ENCODE assay signal across 11 mouse cellular contexts in the genomic region with DNA sequence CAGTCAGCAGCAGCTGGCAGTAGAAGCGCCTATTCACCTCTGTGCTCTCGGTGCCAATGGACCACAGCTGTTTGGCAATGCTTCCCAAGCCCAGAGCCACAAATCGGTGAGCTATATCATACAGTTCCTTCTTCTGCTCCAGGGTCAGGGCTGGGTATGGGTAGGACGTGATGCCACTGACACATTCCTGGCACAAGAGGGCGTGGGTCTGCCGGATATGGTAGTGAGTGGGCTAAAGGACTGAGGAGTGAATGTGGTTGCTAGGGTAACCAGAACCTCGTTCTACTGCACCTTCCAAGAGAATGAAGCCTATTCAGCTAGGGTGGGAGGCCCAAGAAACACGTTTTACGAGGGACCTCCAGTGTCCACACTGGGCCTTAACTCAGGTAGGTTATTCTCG. TPM values are rescaled to one million over a fixed set of nuclear protein-coding genes. Genes with fewer than 3 reads are reported as not detected.
A peak's percentile ranks its signal among the peaks of the same experiment; 100 is the strongest.
DNase-seq lines count a peak whose midpoint lies in the region; ATAC-seq and TF ChIP-seq lines count a peak whose summit lies in the region.
"Had no signal": no experiment of that assay in that cellular context is flagged by ENCODE, and none has a peak within 500 bp of the region (broad histone marks: within the 10 kb centered on the region; RNA-seq: fewer than 3 reads in every experiment).

No protein-coding gene starts in this region.

- DNase-seq in thymus, postnatal 25 days = peak; percentile 1
- DNase-seq in thymus, adult 18-20 months = no peak
- DNase-seq in embryo, embryonic 10.5 days (ENCODE audit: low spot score) = peak; percentile 21
- DNase-seq in yolk sac, embryonic 10.5 days (ENCODE audit: low spot score) = peak; percentile 2
- DNase-seq in cerebellum, adult 8-10 months = no peak
- DNase-seq in neural tube, embryonic 10.5 days (ENCODE audit: extremely low spot score, low spot score) = no peak
- DNase-seq: cerebellum, adult 9-11 months; forebrain, postnatal 0 days had no signal

- 63% methylated on average over 10 of the region's 10 CpGs for whole genome bisulfite sequencing in intestine, postnatal 0 days
- 56% methylated on average over 10 of the region's 10 CpGs for WGBS in intestine, embryonic 15.5 days

- ATAC-seq in intestine, postnatal 0 days = no peak
- ATAC-seq in intestine, embryonic 15.5 days = no peak
- ATAC-seq: forebrain, postnatal 0 days had no signal

- H3K4me2 ChIP-seq in intestine, postnatal 0 days (replicated peaks; ENCODE audit: low read depth) = no peak overlapping the region
- no peak overlapping the region for H3K4me2 ChIP-seq in intestine, embryonic 15.5 days (replicated peaks)

- no peaks in the 10 kb centered on the region for H3K27me3 ChIP-seq in intestine, postnatal 0 days (replicated peaks; ENCODE audit: control insufficient read depth, insufficient read depth, low read length)
- no peaks in the 10 kb centered on the region for H3K27me3 ChIP-seq in intestine, embryonic 15.5 days (replicated peaks)

- no peaks in the 10 kb centered on the region for H3K36me3 ChIP-seq in intestine, postnatal 0 days (ENCODE audit: control insufficient read depth, insufficient read depth)
- no peaks in the 10 kb centered on the region for H3K36me3 ChIP-seq in intestine, embryonic 15.5 days

- H3K9ac ChIP-seq in intestine, postnatal 0 days (ENCODE audit: low read depth, low read length) = no peak overlapping the region
- H3K9ac ChIP-seq in intestine, embryonic 15.5 days = no peak overlapping the region
- H3K9ac ChIP-seq: forebrain, postnatal 0 days had no signal

- H3K4me1 ChIP-seq in intestine, postnatal 0 days (replicated peaks; ENCODE audit: control insufficient read depth, insufficient read depth, low read length) = no peaks in the 10 kb centered on the region
- no peaks in the 10 kb centered on the region for H3K4me1 ChIP-seq in intestine, embryonic 15.5 days (replicated peaks)

- H3K27ac ChIP-seq in intestine, postnatal 0 days (ENCODE audit: low read depth, low read length) = no peak overlapping the region
- no peak overlapping the region for H3K27ac ChIP-seq in intestine, embryonic 15.5 days

- H3K4me3 ChIP-seq in intestine, postnatal 0 days (ENCODE audit: low read depth, low read length) = no peak overlapping the region
- H3K4me3 ChIP-seq in intestine, embryonic 15.5 days (replicated peaks) = no peak overlapping the region

- TF ChIP-seq CTCF in intestine, postnatal 0 days (IDR thresholded peaks at IDR 0.05; ENCODE audit: low read depth) = peak; percentile 32

- no peaks in the 10 kb centered on the region for H3K9me3 ChIP-seq in intestine, postnatal 0 days (ENCODE audit: control insufficient read depth)
- no peaks in the 10 kb centered on the region for H3K9me3 ChIP-seq in intestine, embryonic 15.5 days

RNA-seq across cellular contexts. Expression of a gene that starts 36.3 kb away (rescaled TPM):
- polyA plus RNA-seq in intestine, postnatal 0 days (2015; fragmentation: Nextera tagmentation; extraction: Ambion mirVana) = not detected in 2 replicates
- polyA plus RNA-seq in intestine, embryonic 15.5 days (2015; fragmentation: Nextera tagmentation; extraction: Ambion mirVana) = 0.05 and 0.06 TPM in 2 replicates
- polyA plus RNA-seq: liver, embryonic 16.5 days had no signal

Comparison
In these comparisons a context has a peak if more than half of its experiments do, and no peak if none do; other contexts are left out.
1. DNase-seq: peak in thymus, postnatal 25 days (single experiment), embryo, embryonic 10.5 days (single experiment) and yolk sac, embryonic 10.5 days (single experiment); none in thymus, adult 18-20 months (0 of 2), cerebellum, adult 8-10 months (single experiment) and neural tube, embryonic 10.5 days (single experiment).